Mouse (Mus musculus) neutrophil, adult 5-6 weeks (primary cell): ENCODE results near the gene Ptpn18. TPM values are rescaled to one million over a fixed set of nuclear protein-coding genes. Genes with fewer than 3 reads are reported as not detected.
"Not testable (repeated sequence)": the region's sequence is repeated elsewhere in the genome, so short reads cannot be mapped to it uniquely, and the experiment has no call there.

Experiments
- ATAC-seq: fragments of 151-379, 151-347 bp; 2 replicates; pipeline ENCODE4 v1.8.0; 2017; ENCODE audit warnings: mild to moderate bottlenecking, moderate TSS enrichment; ENCODE audit not compliant: insufficient number of reproducible peaks, poor library complexity, low FRiP score, severe bottlenecking; ENCODE audit errors: extremely low read depth
- total RNA-seq: library from RNA; stranded (forward); fragments of 200-1000 nt; gene quantifications from 2 replicates; pipeline ENCODE4 v1.2.3, GENCODE M21; 2017

The Ptpn18 gene
- total RNA-seq, 1 experiment from 2014 or later, result 262 TPM

DNA sequence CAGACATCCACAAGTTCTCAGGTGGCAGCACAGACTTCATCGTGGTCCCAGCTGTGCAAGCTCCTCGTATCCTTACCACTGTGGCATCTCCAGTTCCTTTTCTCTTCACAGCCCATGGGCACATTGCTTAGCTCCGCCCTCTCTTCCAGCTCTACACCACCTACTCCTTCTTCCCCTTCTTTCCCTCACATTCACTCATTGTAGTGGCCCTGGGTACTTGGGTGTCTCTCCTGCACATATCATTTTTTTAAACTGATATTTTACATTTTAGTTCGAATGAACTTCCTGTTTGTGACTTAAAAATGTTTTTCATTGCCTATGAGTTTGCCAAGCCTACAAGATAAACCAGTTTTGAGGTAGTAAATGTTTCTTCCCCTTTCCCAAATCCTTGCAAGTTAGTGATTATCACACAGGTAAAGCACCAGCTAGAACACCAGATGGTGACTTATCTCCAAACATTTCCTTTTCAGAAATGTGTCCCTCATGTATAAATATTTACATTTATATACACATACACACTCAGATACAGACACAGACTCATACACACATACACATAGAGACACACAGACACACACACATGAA is 46.5 kb downstream of the Ptpn18 start:
- no peak for ATAC-seq

DNA sequence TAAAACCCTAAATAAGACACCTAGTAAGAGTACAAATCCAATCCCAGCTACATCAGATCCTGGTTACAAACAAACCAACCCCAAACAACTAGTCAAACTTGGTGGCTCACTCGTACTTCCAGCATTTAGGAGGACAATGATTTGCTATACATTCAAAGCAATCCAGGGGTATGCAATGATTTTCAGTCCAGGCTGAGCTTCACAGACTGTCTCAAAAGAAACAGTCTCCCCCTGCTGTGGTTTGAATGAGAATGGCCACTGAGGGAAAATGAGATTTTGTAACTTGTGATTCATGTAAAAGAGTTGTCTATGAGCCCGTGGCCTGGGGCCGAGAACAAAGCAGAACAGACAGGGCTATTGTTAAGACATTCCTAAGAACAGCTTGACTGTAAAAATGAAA is 48.4 kb downstream of the Ptpn18 start:
- no peak for ATAC-seq

DNA sequence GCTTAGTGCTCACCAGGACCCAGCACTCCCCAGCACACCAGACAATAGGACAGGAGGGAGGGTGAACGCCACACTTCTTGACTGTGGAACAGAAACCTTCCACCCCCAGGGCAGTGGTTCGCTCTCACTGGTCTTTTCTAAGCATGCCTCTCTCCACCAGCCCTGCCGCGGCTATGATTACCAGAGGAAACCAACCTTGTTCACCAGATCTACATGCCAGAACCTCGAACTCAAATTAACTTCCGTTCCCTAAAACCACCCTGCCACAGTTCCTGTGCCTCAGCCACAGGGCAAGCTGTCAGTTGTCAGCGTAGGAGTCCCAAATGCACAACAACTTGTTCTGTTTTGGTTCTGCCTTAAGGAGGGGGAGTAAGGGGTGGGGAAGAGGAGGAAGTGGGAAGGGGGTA is 51.0 kb downstream of the Ptpn18 start:
- ATAC-seq, result peak; percentile 75

DNA sequence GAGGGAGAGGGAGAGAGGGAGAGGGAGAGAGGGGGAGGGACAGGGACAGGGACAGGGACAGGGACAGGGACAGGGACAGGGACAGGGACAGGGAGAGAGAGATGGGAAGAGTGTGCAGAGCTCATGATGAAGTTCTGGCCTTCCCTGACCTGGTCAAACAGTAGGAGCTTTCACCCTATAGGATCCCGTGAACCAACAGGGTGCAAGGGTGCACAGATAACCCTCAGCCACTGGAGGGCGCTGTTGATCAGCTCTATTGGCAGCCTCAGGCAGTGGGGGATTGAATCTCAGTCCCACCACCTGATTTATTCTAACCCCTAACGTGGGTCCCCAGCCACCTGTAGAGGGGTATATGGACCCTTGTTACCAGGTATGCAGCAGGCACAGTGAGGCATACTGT is 51.5 kb downstream of the Ptpn18 start:
- peak; percentile 74 for ATAC-seq

DNA sequence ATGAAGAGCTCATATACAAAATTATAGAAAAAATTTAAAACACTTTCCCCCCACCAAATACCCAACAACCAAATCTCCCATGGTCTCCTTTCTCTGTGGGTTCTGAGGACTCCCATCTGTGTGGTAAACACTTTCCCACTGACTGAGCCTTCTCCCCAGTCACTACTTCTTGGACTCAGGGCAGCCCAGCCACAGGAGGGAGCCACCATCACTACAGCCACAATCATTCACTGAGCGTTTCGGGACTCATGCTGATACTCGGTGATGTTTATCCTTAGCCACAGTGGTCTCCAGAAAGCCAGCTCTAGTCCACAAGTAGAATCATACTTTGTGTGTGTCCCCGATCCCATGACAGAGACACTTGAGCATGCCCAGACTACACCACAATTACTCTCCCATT is 53.5 kb downstream of the Ptpn18 start:
- ATAC-seq, result no peak

DNA sequence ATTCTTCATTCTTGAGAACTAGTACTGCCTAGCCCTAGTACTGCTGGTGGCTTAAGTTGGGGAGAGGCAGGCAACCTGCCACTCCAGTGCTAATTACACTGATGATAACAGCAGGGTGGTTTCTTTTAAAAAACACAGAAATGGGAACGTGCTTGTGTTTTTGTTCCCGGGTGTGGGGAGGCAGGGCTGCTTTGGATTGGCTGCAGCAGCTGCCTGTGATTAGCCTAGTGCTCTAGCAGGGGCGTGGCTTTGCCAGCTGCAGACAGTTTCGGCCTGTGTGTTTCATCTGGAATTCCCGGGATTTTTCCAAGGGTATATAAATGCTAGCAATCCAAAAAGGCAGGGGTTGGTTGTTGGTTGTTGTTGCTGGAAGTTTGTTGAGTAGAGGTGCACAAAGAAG is 57.0 kb downstream of the Ptpn18 start:
- no peak for ATAC-seq

DNA sequence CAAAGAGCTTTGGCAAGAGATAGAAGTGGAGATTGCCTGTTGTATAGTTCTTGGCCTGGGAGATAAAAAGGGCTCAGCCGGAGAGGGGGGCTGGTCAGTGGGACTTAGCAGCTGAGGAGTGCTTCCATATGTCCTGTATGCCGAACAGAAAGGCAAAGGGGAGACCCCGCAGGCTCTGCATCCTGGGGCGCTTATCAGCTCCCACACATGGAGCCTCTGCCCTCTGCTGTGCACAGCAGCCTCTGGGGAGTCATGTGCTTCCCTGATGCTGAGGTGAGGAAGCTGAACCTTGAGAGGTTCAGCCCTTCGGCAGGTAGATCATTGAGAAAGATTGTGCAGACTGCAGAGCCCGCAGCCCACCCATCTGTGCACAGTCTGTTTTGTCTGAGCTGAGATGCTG is 57.7 kb downstream of the Ptpn18 start:
- not testable (repeated sequence) for ATAC-seq

DNA sequence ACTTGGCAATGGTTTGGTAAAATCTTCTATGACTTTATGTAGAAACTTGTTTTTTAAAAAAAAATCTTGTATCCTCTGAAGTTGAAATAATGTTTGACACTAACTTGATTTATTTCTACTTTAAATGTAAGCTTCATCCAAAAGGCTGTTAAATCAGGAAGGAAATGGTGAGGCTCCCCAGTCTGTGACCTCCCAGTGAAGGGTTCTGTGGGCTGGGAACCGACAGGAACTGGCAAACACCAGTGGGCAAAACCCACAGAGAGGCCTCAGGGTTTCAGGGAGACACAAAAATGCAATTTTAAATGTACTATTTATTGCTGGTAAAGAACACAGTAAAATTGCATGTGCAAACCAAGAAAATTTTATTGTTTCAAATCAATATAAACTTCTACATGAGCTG is 58.2 kb downstream of the Ptpn18 start:
- not testable (repeated sequence) for ATAC-seq

DNA sequence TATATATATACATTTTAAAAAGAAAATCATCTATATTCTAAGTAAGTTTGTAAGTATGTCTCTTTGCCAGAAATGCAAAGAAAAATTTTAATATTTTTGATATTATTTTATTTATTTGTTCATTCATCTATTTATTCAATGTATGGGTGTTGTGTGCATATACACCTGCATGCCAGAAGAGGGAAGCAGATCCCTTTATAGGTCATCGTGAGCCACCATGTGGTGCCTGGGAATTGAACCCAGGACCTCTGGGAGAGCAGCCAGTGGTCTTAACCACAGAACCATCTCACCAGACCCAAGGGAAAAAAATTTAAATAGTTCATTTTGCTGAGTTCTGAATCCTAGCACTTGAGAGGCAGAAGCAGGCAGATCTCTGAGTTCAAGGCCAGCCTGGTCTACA is 58.7 kb downstream of the Ptpn18 start:
- no peak for ATAC-seq

DNA sequence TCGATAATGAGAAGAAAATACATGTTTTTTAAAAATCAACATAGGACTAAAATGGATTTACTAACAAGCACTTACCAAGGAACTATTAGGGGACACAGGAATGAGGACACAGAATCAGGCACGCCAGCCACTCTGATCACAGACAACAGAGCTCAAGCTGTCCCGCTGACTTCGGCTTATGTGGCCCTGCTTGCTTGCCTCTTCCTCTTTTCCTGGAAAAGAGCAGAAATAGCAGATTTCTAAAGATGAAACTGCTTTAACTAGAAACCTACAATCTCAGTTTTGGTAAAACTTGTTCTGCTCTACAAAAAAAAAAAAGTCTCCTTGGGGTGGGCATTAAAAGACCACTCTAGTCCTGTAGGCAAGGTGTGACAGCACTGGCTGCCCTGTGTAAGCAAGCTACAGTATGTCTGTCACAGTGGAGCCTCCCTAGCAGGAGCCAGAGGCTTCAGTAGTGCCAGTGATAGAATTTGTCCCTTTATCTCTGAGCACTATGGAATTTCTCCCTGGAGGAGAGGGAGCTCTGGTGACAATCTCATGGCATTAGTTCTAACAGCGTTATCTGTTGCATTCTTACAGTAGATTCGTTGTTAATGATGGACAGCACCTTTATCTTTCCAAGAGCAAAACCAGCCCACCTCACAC is 62.8 kb downstream of the Ptpn18 start:
- no peak for ATAC-seq

DNA sequence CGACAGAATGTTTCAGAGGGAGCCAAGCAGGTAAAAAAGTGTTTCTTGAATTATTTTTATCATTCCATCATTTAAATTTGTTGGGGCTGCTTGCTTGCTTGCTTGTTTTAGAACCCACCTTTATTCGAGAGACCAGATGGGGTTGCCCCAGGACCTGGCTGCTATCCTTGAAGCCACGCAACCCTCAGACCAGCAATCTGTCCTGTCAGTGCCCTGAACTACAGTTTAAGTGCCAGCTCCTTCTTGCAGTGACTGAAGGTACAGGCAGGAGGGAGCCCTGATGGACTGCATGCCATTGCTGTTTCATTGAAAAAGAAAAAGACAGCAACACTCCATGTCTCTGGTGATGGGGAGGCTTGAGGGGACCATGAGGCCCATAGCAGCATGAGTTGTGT is 63.3 kb downstream of the Ptpn18 start:
- ATAC-seq, result no peak

DNA sequence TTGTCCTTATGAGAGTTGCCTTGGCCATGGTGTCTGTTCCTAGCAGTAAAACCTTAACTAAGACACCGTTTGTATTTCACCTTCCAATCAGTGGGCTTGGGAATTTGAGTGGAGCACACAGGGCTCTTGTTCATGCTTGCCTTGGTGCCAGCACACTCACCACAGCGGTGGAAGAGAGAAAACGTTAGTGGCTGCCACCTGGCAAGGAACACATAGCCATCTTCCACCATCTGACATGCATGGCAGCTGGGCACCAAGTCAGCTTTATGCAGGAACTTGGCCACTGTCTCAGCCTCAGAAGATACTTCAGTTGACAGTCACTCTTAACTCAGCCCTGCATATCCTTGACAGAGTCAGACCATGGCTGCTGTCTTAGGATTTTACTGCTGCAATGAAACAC is 64.1 kb downstream of the Ptpn18 start:
- no peak for ATAC-seq

Other genes starting within 250 kb of the Ptpn18 start
- 22.7 and 25.4 TPM in 2 replicates for gene Ccdc115, start 20.1 kb upstream of the Ptpn18 start, total RNA-seq
- 22.7 and 23.0 TPM in 2 replicates for gene Imp4, start 19.9 kb upstream of the Ptpn18 start, total RNA-seq
- not detected in 2 replicates for gene Prss39, start 38.6 kb downstream of the Ptpn18 start, total RNA-seq
- not detected in 2 replicates for gene Cfc1, start 75.9 kb downstream of the Ptpn18 start, total RNA-seq
- gene Prss40, start 101.2 kb downstream of the Ptpn18 start, total RNA-seq, result not detected in 2 replicates
- gene Amer3, start 119.9 kb downstream of the Ptpn18 start, total RNA-seq, result not detected in 2 replicates